Mouse (Mus musculus) frontal cortex, adult 2 months (tissue): ENCODE results near the gene Adprm. TPM values are rescaled to one million over a fixed set of nuclear protein-coding genes. Genes with fewer than 3 reads are reported as not detected.

Experiments
- polyA plus RNA-seq: library from polyadenylated mRNA; depleted of rRNA; stranded (reverse); fragments of >200 nt; gene quantifications from 2 replicates; pipeline ENCODE4 v1.2.3, GENCODE M21; 2012; rRNA removed

Adprm gene
- polyA plus RNA-seq, 1 experiment = 24.9 TPM

Other genes starting within 250 kb of the Adprm start
- 0.15 and 0.18 TPM in 2 replicates for gene Pirt, start 140.6 kb downstream of the Adprm start, polyA plus RNA-seq
- not detected in 2 replicates for gene Tmem238l, start 96.0 kb downstream of the Adprm start, polyA plus RNA-seq
- 0.74 and 0.97 TPM in 2 replicates for gene Tmem220, start 27.4 kb downstream of the Adprm start, polyA plus RNA-seq
- gene Sco1, start 76 bp upstream of the Adprm start, polyA plus RNA-seq = 6.2 and 7.4 TPM in 2 replicates
- gene Myh3, start 25.7 kb upstream of the Adprm start, polyA plus RNA-seq = 0.84 and 0.92 TPM in 2 replicates
- 0.19 and 0.38 TPM in 2 replicates for gene Myh2, start 118.4 kb upstream of the Adprm start, polyA plus RNA-seq
- 0.12 and 0.32 TPM in 2 replicates for gene Myh1, start 147.5 kb upstream of the Adprm start, polyA plus RNA-seq
- gene Myh4, start 185.4 kb upstream of the Adprm start, polyA plus RNA-seq = 0.14 and 0.53 TPM in 2 replicates
- gene Myh8, start 224.5 kb upstream of the Adprm start, polyA plus RNA-seq = 0.40 and 0.60 TPM in 2 replicates